Mouse (Mus musculus): ENCODE data around the gene Foxr1.
A peak's percentile ranks its signal among the peaks of the same experiment; 100 is the strongest.
"Not testable (repeated sequence)": the region's sequence is repeated elsewhere in the genome, so short reads cannot be mapped to it uniquely, and the experiment has no call there.

The Foxr1 gene

GRCm38 (mm10) chr9:44417156-44417891, 23.6 kb downstream of the Foxr1 start:
- no peak for DNase-seq (ENCODE audit: low read depth, low spot score)

- DNase-seq (ENCODE audit: low read depth, low spot score): no peak
Observed at GRCm38 (mm10) chr9:44412781-44413180, 28.2 kb downstream of the Foxr1 start.

- no peak for DNase-seq (ENCODE audit: low read depth, low spot score)
Observed at GRCm38 (mm10) chr9:44412306-44412705, 28.6 kb downstream of the Foxr1 start.

- DNase-seq (ENCODE audit: low read depth, low spot score): no peak
Observed at GRCm38 (mm10) chr9:44411601-44412130, 29.3 kb downstream of the Foxr1 start.

GRCm38 (mm10) chr9:44410647-44411336, 30.1 kb downstream of the Foxr1 start:
- DNase-seq (ENCODE audit: low read depth, low spot score): no peak

GRCm38 (mm10) chr9:44408693-44409092, 32.2 kb downstream of the Foxr1 start:
- not testable (repeated sequence) for DNase-seq (ENCODE audit: low read depth, low spot score)

GRCm38 (mm10) chr9:44407752-44408097, 33.2 kb downstream of the Foxr1 start:
- DNase-seq (ENCODE audit: low read depth, low spot score): no peak

GRCm38 (mm10) chr9:44406906-44407751, 33.8 kb downstream of the Foxr1 start, which contains the start of the genes Rps25 and Trappc4:
Gene Rps25 (plus strand): TSS chr9:44407139.
Gene Trappc4 (minus strand): TSS chr9:44407600.
- DNase-seq (ENCODE audit: low read depth, low spot score): peak; percentile 87

GRCm38 (mm10) chr9:44405011-44405410, 35.9 kb downstream of the Foxr1 start:
- no peak for DNase-seq (ENCODE audit: low read depth, low spot score)

- DNase-seq (ENCODE audit: low read depth, low spot score): peak; percentile 57
Observed at GRCm38 (mm10) chr9:44401081-44401480, 39.9 kb downstream of the Foxr1 start.

GRCm38 (mm10) chr9:44399795-44400114, 41.2 kb downstream of the Foxr1 start:
- DNase-seq (ENCODE audit: low read depth, low spot score): no peak

- peak; percentile 92 for DNase-seq (ENCODE audit: low read depth, low spot score)
Observed at GRCm38 (mm10) chr9:44399114-44399794, 41.7 kb downstream of the Foxr1 start.

GRCm38 (mm10) chr9:44398551-44398950, 42.4 kb downstream of the Foxr1 start:
- peak; percentile 62 for DNase-seq (ENCODE audit: low read depth, low spot score)

GRCm38 (mm10) chr9:44398087-44398486, 42.8 kb downstream of the Foxr1 start:
- peak; percentile 62 for DNase-seq (ENCODE audit: low read depth, low spot score)

GRCm38 (mm10) chr9:44396684-44397411, 44.1 kb downstream of the Foxr1 start, which contains the start of gene Slc37a4:
Gene Slc37a4 (plus strand): TSS chr9:44396852.
- peak; percentile 98 for DNase-seq (ENCODE audit: low read depth, low spot score)

GRCm38 (mm10) chr9:44391466-44391865, 49.5 kb downstream of the Foxr1 start:
- DNase-seq (ENCODE audit: low read depth, low spot score): peak; percentile 48

GRCm38 (mm10) chr9:44389273-44389672, 51.7 kb downstream of the Foxr1 start:
- DNase-seq (ENCODE audit: low read depth, low spot score): no peak

- DNase-seq (ENCODE audit: low read depth, low spot score): no peak
Observed at GRCm38 (mm10) chr9:44387221-44387620, 53.7 kb downstream of the Foxr1 start.

- no peak for DNase-seq (ENCODE audit: low read depth, low spot score)
Observed at GRCm38 (mm10) chr9:44384596-44384995, 56.3 kb downstream of the Foxr1 start.
